Comparison of ENCODE assay signal across 8 mouse cellular contexts in the genomic region with DNA sequence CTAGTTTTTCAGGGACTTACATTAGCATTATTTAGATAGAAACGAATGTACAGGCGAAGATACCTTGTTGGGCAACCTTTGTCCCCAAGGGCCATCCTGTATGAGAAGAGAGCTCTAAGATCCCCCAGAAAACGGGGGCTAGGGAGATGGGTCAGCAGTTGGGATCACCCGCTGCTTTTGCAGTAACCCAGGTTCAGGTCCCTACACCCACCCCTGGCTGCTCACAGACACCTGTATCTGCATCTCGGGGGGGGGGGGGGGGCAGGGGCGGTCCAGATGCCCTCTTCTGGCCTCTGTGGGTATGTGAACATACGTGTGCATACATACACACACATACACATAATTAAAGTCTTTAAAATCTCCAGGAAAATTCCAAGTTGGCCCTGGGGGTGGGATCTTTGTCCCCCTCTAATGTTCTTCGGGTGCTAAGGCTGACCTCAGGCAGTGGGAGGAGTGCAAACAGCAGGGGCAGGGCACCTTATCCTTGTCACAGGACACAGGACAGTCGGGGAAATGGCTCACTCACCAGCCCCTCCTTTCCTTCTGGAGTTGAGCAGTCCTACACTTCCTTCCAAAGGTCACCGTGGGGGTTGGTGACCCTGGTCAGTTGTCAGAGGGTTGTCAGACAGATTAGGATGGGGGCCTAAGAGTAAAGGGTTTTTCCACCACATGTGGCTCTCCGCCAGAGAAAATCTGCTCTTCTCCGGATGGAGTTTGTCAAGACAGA. TPM values are rescaled to one million over a fixed set of nuclear protein-coding genes. Genes with fewer than 3 reads are reported as not detected.
DNase-seq lines count a peak whose midpoint lies in the region; ATAC-seq and TF ChIP-seq lines count a peak whose summit lies in the region.

No protein-coding gene starts in this region.

- 8% methylated on average over 11 of the region's 12 CpGs for WGBS in intestine, embryonic 14.5 days
- under 1% methylated on average over 12 of the region's 12 CpGs for WGBS in liver, embryonic 14.5 days (ENCODE audit: insufficient replicate concordance)

- H3K4me3 ChIP-seq in MEL (ENCODE audit: control insufficient read depth in 1 of 2, insufficient read depth in 1 of 2, low read depth in 2 of 2, low read length in 2 of 2) = peak overlapping the region; percentile 71 to 77
- peak overlapping the region; percentile 52 for H3K4me3 ChIP-seq in intestine, embryonic 14.5 days (ENCODE audit: low read depth, low read length)
- peak overlapping the region; percentile 91 to 97 for H3K4me3 ChIP-seq in liver, embryonic 14.5 days (ENCODE audit: insufficient read depth in 1 of 2, low read depth in 2 of 2, low read length in 2 of 2)

- no peaks in the 10 kb centered on the region for H3K9me3 ChIP-seq in MEL (replicated peaks; ENCODE audit: insufficient read depth, low read length)
- no peaks in the 10 kb centered on the region for H3K9me3 ChIP-seq in intestine, embryonic 14.5 days (ENCODE audit: control insufficient read depth, low read length)
- no peaks in the 10 kb centered on the region for H3K9me3 ChIP-seq in liver, embryonic 14.5 days (ENCODE audit: control insufficient read depth, low read length)

- H3K27me3 ChIP-seq in MEL (ENCODE audit: control insufficient read depth in 1 of 2, insufficient read depth in 2 of 2, low read length in 2 of 2) = no peaks in the 10 kb centered on the region
- H3K27me3 ChIP-seq in intestine, embryonic 14.5 days (replicated peaks; ENCODE audit: control insufficient read depth, insufficient read depth, low read length) = no peaks in the 10 kb centered on the region
- H3K27me3 ChIP-seq in liver, embryonic 14.5 days (ENCODE audit: control insufficient read depth, insufficient read depth, low read length) = no peaks in the 10 kb centered on the region

- intact Hi-C loops in gastrocnemius, postnatal 14 days (cut with DNase I; ENCODE audit: low total_unique reads) = no loop called here
- intact Hi-C loops in left cerebral cortex, postnatal 25 days (cut with DNase I) = no loop called here

- no peak for TF ChIP-seq EP300 in MEL (IDR thresholded peaks at IDR 0.05; ENCODE audit: low read depth in 1 of 2, low read length in 2 of 2)
- TF ChIP-seq EP300 in liver, embryonic 14.5 days (IDR thresholded peaks at IDR 0.05; ENCODE audit: low read depth) = no peak

- H3K4me2 ChIP-seq in intestine, embryonic 14.5 days (ENCODE audit: low read length) = peak overlapping the region; percentile 63
- peak overlapping the region; percentile 79 for H3K4me2 ChIP-seq in liver, embryonic 14.5 days (ENCODE audit: low read depth)

- peak; percentile 18 to 66 for TF ChIP-seq POLR2A in MEL (IDR thresholded peaks at IDR 0.05; ENCODE audit: control insufficient read depth in 1 of 2, insufficient read depth in 1 of 2, low read depth in 1 of 2, low read length in 2 of 2, poor library complexity in 1 of 2)
- TF ChIP-seq POLR2A in brain, embryonic 14.5 days (IDR thresholded peaks at IDR 0.05; ENCODE audit: borderline replicate concordance, extremely low read depth, insufficient read depth, insufficient read length, poor library complexity, severe bottlenecking) = no peak

- H3K79me2 ChIP-seq in MEL (ENCODE audit: control insufficient read depth, insufficient read depth, low read length, poor library complexity) = peaks cover 55% of the 10 kb centered on the region

- peaks cover 0 to 47% of the 10 kb centered on the region in 2 experiments; a peak in 3 of 4 replicates for H3K4me1 ChIP-seq in MEL (ENCODE audit: control insufficient read depth in 1 of 2, insufficient read depth in 2 of 2, low read length in 2 of 2)
- H3K4me1 ChIP-seq in intestine, embryonic 14.5 days (replicated peaks; ENCODE audit: control insufficient read depth, insufficient read depth, low read length) = peaks cover 14% of the 10 kb centered on the region
- H3K4me1 ChIP-seq in liver, embryonic 14.5 days (replicated peaks; ENCODE audit: control insufficient read depth in 2 of 2, insufficient read depth in 2 of 2, low read length in 1 of 2) = peaks cover 29 to 44% of the 10 kb centered on the region in 2 experiments

- TF ChIP-seq RAD21 in MEL (IDR thresholded peaks at IDR 0.05; ENCODE audit: low read depth, low read length) = no peak

- peak overlapping the region; percentile 96 for H3K9ac ChIP-seq in MEL (ENCODE audit: control insufficient read depth, low read depth, low read length, poor library complexity, severe bottlenecking)
- peak overlapping the region; percentile 64 for H3K9ac ChIP-seq in intestine, embryonic 14.5 days (ENCODE audit: low read length)
- peak overlapping the region; percentile 99 for H3K9ac ChIP-seq in liver, embryonic 14.5 days (replicated peaks)

- peak; percentile 79 for DNase-seq in MEL (ENCODE audit: low read depth, low spot score)
- DNase-seq in brain, embryonic 14.5 days (ENCODE audit: low read depth) = peak; percentile 20
- DNase-seq in gastrocnemius, postnatal 14 days = peak; percentile 29
- DNase-seq in intestine, embryonic 14.5 days (ENCODE audit: low spot score) = peak; percentile 63
- DNase-seq in liver, embryonic 14.5 days (ENCODE audit: low read depth in 3 of 3, low spot score in 3 of 3) = peak in 2 of 3 experiments; percentile 58 to 62
- DNase-seq in neural tube, embryonic 10.5 days (ENCODE audit: extremely low spot score, low spot score) = peak; percentile 55
- DNase-seq in layer of hippocampus, postnatal 10 days (ENCODE audit: low spot score in 2 of 2) = no peak
- DNase-seq in left cerebral cortex, postnatal 25 days (ENCODE audit: low spot score in 2 of 2) = no peak

- peak; percentile 48 for ATAC-seq in intestine, embryonic 14.5 days (replicated peaks; ENCODE audit: low FRiP score, low TSS enrichment, low read depth)
- peak; percentile 60 for ATAC-seq in liver, embryonic 14.5 days (ENCODE audit: insufficient read depth)

- TF ChIP-seq CTCF in MEL (IDR thresholded peaks at IDR 0.05 in 2 of 3, conservative IDR thresholded peaks at IDR 0.05 in 1 of 3; ENCODE audit: control insufficient read depth in 1 of 3, insufficient read depth in 1 of 3, low read depth in 2 of 3, low read length in 3 of 3, poor library complexity in 1 of 3, severe bottlenecking in 1 of 3) = peak in 1 of 3 experiments; percentile 33; a peak in 1 of 6 replicates
- no peak for TF ChIP-seq CTCF in brain, embryonic 14.5 days (IDR thresholded peaks at IDR 0.05; ENCODE audit: borderline replicate concordance, extremely low read depth, insufficient read depth, insufficient read length)
- peak; percentile 40 for TF ChIP-seq CTCF in liver, embryonic 14.5 days (IDR thresholded peaks at IDR 0.05; ENCODE audit: low read depth)

- H3K36me3 ChIP-seq in MEL (ENCODE audit: control insufficient read depth in 1 of 2, insufficient read depth in 2 of 2, low read length in 2 of 2) = peaks cover 0 to 40% of the 10 kb centered on the region in 2 experiments; a peak in 2 of 4 replicates
- peaks cover 8% of the 10 kb centered on the region for H3K36me3 ChIP-seq in intestine, embryonic 14.5 days (ENCODE audit: control insufficient read depth, insufficient read depth, low read length)
- H3K36me3 ChIP-seq in liver, embryonic 14.5 days (replicated peaks; ENCODE audit: control insufficient read depth, insufficient read depth, low read depth) = peaks cover 18% of the 10 kb centered on the region

- H3K27ac ChIP-seq in MEL (ENCODE audit: control insufficient read depth, low read depth, low read length) = peak overlapping the region; percentile 99
- peak overlapping the region; percentile 90 for H3K27ac ChIP-seq in intestine, embryonic 14.5 days (ENCODE audit: low read depth)
- H3K27ac ChIP-seq in liver, embryonic 14.5 days = peak overlapping the region; percentile 99

RNA-seq across cellular contexts. Expression of gene Vamp8, which starts 0.5 kb away (rescaled TPM):
- total RNA-seq in MEL (2012; rRNA removed) = 130 and 164 TPM in 2 replicates
- 100 to 1,000 TPM in 1 of 2 experiments, not detected in 1; 179 TPM for polyA plus RNA-seq in MEL (2012; ENCODE audit: insufficient read depth in 1 of 2, insufficient read length in 2 of 2, low read depth in 1 of 2, low replicate concordance in 2 of 2, missing spikeins in 1 of 2)
- 18.9 and 21.6 TPM in 2 replicates for polyA plus RNA-seq in brain, embryonic 14.5 days (2012; rRNA removed)
- total RNA-seq in gastrocnemius, postnatal 14 days (2021) = 10 to 100 TPM; 51.8 to 52.7 TPM
- polyA plus RNA-seq in intestine, embryonic 14.5 days (2014; fragmentation: Nextera tagmentation; extraction: Ambion mirVana) = 177 and 183 TPM in 2 replicates
- polyA plus RNA-seq in liver, embryonic 14.5 days (2012; rRNA removed) = 129 and 188 TPM in 2 replicates
- polyA plus RNA-seq in liver, embryonic 14.5 days (2014; fragmentation: Nextera tagmentation; extraction: Ambion mirVana) = 266 and 276 TPM in 2 replicates
- 10 to 100 TPM; 11.1 to 13.8 TPM for total RNA-seq in layer of hippocampus, postnatal 10 days (2021)
- total RNA-seq in left cerebral cortex, postnatal 25 days (2021) = 10 to 100 TPM; 10.5 to 12.7 TPM

RNA-seq across cellular contexts. Expression of gene Vamp5, which starts 10.7 kb away (rescaled TPM):
- 490 and 593 TPM in 2 replicates for total RNA-seq in MEL (2012; rRNA removed)
- 100 to 1,000 TPM in 1 of 2 experiments, not detected in 1; 465 TPM for polyA plus RNA-seq in MEL (2012; ENCODE audit: insufficient read depth in 1 of 2, insufficient read length in 2 of 2, low read depth in 1 of 2, low replicate concordance in 2 of 2, missing spikeins in 1 of 2)
- 11.0 and 12.2 TPM in 2 replicates for polyA plus RNA-seq in brain, embryonic 14.5 days (2012; rRNA removed)
- 10 to 100 TPM; 60.9 to 79.6 TPM for total RNA-seq in gastrocnemius, postnatal 14 days (2021)
- 19.6 and 21.4 TPM in 2 replicates for polyA plus RNA-seq in intestine, embryonic 14.5 days (2014; fragmentation: Nextera tagmentation; extraction: Ambion mirVana)
- 72.5 and 80.0 TPM in 2 replicates for polyA plus RNA-seq in liver, embryonic 14.5 days (2012; rRNA removed)
- polyA plus RNA-seq in liver, embryonic 14.5 days (2014; fragmentation: Nextera tagmentation; extraction: Ambion mirVana) = 81.0 and 94.5 TPM in 2 replicates
- 1 to 10 TPM; 4.2 to 4.6 TPM for total RNA-seq in layer of hippocampus, postnatal 10 days (2021)
- 1 to 10 TPM; 4.0 to 4.6 TPM for total RNA-seq in left cerebral cortex, postnatal 25 days (2021)

RNA-seq across cellular contexts. Expression of gene Ggcx, which starts 23.1 kb away (rescaled TPM):
- 5.0 and 5.2 TPM in 2 replicates for total RNA-seq in MEL (2012; rRNA removed)
- polyA plus RNA-seq in MEL (2012; ENCODE audit: insufficient read depth in 1 of 2, insufficient read length in 2 of 2, low read depth in 1 of 2, low replicate concordance in 2 of 2, missing spikeins in 1 of 2) = 1 to 10 TPM in 1 of 2 experiments, not detected in 1; 5.4 TPM
- 16.5 and 20.8 TPM in 2 replicates for polyA plus RNA-seq in brain, embryonic 14.5 days (2012; rRNA removed)
- total RNA-seq in gastrocnemius, postnatal 14 days (2021) = 10 to 100 TPM; 15.0 to 15.5 TPM
- polyA plus RNA-seq in intestine, embryonic 14.5 days (2014; fragmentation: Nextera tagmentation; extraction: Ambion mirVana) = 12.8 and 17.7 TPM in 2 replicates
- 10.9 and 11.3 TPM in 2 replicates for polyA plus RNA-seq in liver, embryonic 14.5 days (2012; rRNA removed)
- polyA plus RNA-seq in liver, embryonic 14.5 days (2014; fragmentation: Nextera tagmentation; extraction: Ambion mirVana) = 5.7 and 6.5 TPM in 2 replicates
- total RNA-seq in layer of hippocampus, postnatal 10 days (2021) = 10 to 100 TPM; 20.3 to 20.5 TPM
- total RNA-seq in left cerebral cortex, postnatal 25 days (2021) = 10 to 100 TPM; 19.2 to 19.3 TPM

RNA-seq across cellular contexts. Expression of gene Rnf181, which starts 24.2 kb away (rescaled TPM):
- 47.2 and 50.7 TPM in 2 replicates for total RNA-seq in MEL (2012; rRNA removed)
- 100 to 1,000 TPM; 107 to 268 TPM for polyA plus RNA-seq in MEL (2012; ENCODE audit: insufficient read depth in 1 of 2, insufficient read length in 2 of 2, low read depth in 1 of 2, low replicate concordance in 2 of 2, missing spikeins in 1 of 2)
- polyA plus RNA-seq in brain, embryonic 14.5 days (2012; rRNA removed) = 73.1 and 75.4 TPM in 2 replicates
- 10 to 100 TPM; 31.2 to 31.7 TPM for total RNA-seq in gastrocnemius, postnatal 14 days (2021)
- 96.9 and 98.0 TPM in 2 replicates for polyA plus RNA-seq in intestine, embryonic 14.5 days (2014; fragmentation: Nextera tagmentation; extraction: Ambion mirVana)
- polyA plus RNA-seq in liver, embryonic 14.5 days (2012; rRNA removed) = 40.3 and 42.8 TPM in 2 replicates
- 68.0 and 75.4 TPM in 2 replicates for polyA plus RNA-seq in liver, embryonic 14.5 days (2014; fragmentation: Nextera tagmentation; extraction: Ambion mirVana)
- 10 to 100 TPM; 69.4 to 71.1 TPM for total RNA-seq in layer of hippocampus, postnatal 10 days (2021)
- total RNA-seq in left cerebral cortex, postnatal 25 days (2021) = 10 to 100 TPM; 69.9 to 71.1 TPM

RNA-seq across cellular contexts. Expression of gene Tmem150a, which starts 35.7 kb away (rescaled TPM):
- total RNA-seq in MEL (2012; rRNA removed) = 0.15 and 0.16 TPM in 2 replicates
- polyA plus RNA-seq in MEL (2012; ENCODE audit: insufficient read depth in 1 of 2, insufficient read length in 2 of 2, low read depth in 1 of 2, low replicate concordance in 2 of 2, missing spikeins in 1 of 2) = 1 to 10 TPM in 1 of 2 experiments, not detected in 1; 2.5 TPM
- 37.0 and 42.9 TPM in 2 replicates for polyA plus RNA-seq in brain, embryonic 14.5 days (2012; rRNA removed)
- 10 to 100 TPM in 1 of 2 experiments, 1 to 10 TPM in 1; 9.1 to 12.5 TPM for total RNA-seq in gastrocnemius, postnatal 14 days (2021)
- 10.8 and 11.7 TPM in 2 replicates for polyA plus RNA-seq in intestine, embryonic 14.5 days (2014; fragmentation: Nextera tagmentation; extraction: Ambion mirVana)
- 39.0 and 58.3 TPM in 2 replicates for polyA plus RNA-seq in liver, embryonic 14.5 days (2012; rRNA removed)
- 43.6 and 48.0 TPM in 2 replicates for polyA plus RNA-seq in liver, embryonic 14.5 days (2014; fragmentation: Nextera tagmentation; extraction: Ambion mirVana)
- total RNA-seq in layer of hippocampus, postnatal 10 days (2021) = 10 to 100 TPM; 18.8 to 20.9 TPM
- total RNA-seq in left cerebral cortex, postnatal 25 days (2021) = 1 to 10 TPM; 7.9 to 8.7 TPM

Comparison
In these comparisons a context has a peak if more than half of its experiments do, and no peak if none do; other contexts are left out.
1. DNase-seq: peak in MEL (single experiment), brain, embryonic 14.5 days (single experiment), gastrocnemius, postnatal 14 days (single experiment), intestine, embryonic 14.5 days (single experiment), liver, embryonic 14.5 days (2 of 3) and neural tube, embryonic 10.5 days (single experiment); none in layer of hippocampus, postnatal 10 days (0 of 2) and left cerebral cortex, postnatal 25 days (0 of 2).
2. RNA of gene Vamp5, which starts 10.7 kb away (total RNA-seq): 490 to 593 TPM in MEL and 60.9 to 79.6 TPM in gastrocnemius, postnatal 14 days; 4.2 to 4.6 TPM in layer of hippocampus, postnatal 10 days and 4.0 to 4.6 TPM in left cerebral cortex, postnatal 25 days; every median in the first group is over 10 times any median in the second.
3. Peak in every context shown above with its lines, with median percentiles within 50 percentile points of each other: H3K27ac ChIP-seq, H3K4me3 ChIP-seq and H3K9ac ChIP-seq.